Mouse (Mus musculus): ENCODE data around the gene Hist1h2bb. TPM values are rescaled to one million over a fixed set of nuclear protein-coding genes. Genes with fewer than 3 reads are reported as not detected.

The Hist1h2bb gene
- polyA plus RNA-seq, 1 experiment from 2014 or later, result 4.1 TPM

DNA sequence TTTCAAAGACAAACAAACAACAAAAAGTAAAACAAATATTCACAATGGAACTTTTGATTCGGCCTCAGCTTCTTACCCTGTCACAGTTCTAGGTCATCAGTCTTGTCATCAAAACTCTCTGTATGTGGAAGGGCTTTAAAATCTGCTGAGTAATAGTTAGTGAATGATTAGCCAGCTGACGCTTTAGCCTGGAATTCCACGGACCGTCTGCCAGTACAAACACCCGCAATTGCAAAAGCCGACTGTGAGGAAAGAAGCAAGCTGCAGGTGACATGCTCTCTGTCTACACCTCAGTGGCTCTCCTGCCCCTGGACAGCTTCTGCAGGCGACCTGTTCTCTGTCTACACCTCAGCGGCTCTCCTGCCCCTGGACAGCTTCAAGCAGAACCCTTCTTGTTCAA is 16.1 kb upstream of the Hist1h2bb start:
- Histone ChIP-seq H3K4me3 (no peak overlapping the region), H3K4me1 (peaks cover 7% of the 10 kb centered on the region), H3K9ac (no peak overlapping the region), H3K36me3 (no peaks in the 10 kb centered on the region), H3K27ac (no peak overlapping the region), H3K4me2 (no peak overlapping the region), H3K9me3 (no peaks in the 10 kb centered on the region), H3K27me3 (no peaks in the 10 kb centered on the region)
- ATAC-seq (ENCODE audit: borderline replicate concordance, extremely low read depth, low FRiP score, low TSS enrichment), result no peak
- 17% methylated on average over 8 of the region's 8 CpGs for WGBS

DNA sequence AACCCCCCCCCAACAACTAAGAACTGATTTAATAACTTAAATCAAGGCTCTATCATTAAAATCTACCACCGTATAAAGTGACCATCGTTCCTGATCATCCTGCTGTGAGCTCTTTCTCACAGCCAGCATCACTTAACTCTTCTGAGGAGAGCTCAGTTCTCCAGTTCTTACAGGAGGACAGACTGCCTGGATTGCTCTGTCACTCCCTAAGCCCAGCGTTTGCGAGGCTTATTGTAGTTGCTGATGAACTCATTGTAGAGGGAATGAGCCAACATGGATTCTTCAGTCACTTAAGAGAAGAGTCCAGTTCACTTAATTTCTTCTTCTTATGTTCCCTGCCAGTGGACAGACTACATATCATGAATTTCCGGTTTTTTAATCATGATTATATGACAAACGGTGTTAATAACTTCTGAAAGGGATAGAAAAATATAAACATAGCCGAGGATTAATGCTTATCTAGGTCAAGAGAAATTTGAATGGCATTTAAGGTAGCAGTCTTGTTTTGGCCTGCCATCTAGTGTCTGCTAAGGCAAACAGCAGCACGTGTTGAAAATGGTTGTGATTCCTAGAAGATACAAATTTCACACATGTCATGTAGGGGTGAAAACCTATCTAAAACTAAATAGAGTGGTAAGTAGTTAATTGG is 14.3 kb upstream of the Hist1h2bb start:
- ATAC-seq (ENCODE audit: borderline replicate concordance, extremely low read depth, low FRiP score, low TSS enrichment), result no peak

DNA sequence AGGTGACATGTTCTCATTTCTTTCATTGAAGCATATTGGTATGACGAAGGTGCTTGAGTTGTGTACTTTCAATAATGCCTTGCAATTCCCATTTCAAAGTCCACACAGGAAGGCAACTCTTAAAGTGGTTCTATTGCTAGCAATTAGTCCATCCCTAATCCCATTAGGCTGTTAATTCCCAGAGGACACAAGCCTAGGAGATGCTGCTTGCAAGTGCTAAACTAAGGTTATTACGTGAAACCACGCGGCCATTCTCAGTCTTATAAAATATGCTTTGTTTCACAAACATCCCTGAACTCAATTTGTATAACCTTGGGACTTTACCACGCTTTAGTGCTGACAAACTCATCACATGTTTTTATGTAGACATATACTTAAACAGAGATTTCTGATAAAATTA is 9.4 kb upstream of the Hist1h2bb start:
- peaks cover 12% of the 10 kb centered on the region for H3K4me1 ChIP-seq
- no peaks in the 10 kb centered on the region for H3K9me3 ChIP-seq
- no peak overlapping the region for H3K9ac ChIP-seq
- H3K4me3 ChIP-seq, result no peak overlapping the region
- no peak for ATAC-seq (ENCODE audit: borderline replicate concordance, extremely low read depth, low FRiP score, low TSS enrichment)
- WGBS, result 91% methylated on average over 5 of the region's 5 CpGs
- no peaks in the 10 kb centered on the region for H3K36me3 ChIP-seq
- H3K27me3 ChIP-seq, result no peaks in the 10 kb centered on the region
- no peak overlapping the region for H3K4me2 ChIP-seq
- no peak overlapping the region for H3K27ac ChIP-seq

More for the DNA sequence above, 14.3 kb upstream of the Hist1h2bb start:
- no peak overlapping the region for H3K27ac ChIP-seq
- WGBS, result 20% methylated on average over 8 of the region's 8 CpGs
- no peak overlapping the region for H3K4me2 ChIP-seq
- H3K27me3 ChIP-seq, result no peaks in the 10 kb centered on the region
- no peaks in the 10 kb centered on the region for H3K36me3 ChIP-seq
- H3K9me3 ChIP-seq, result no peaks in the 10 kb centered on the region
- peaks cover 7% of the 10 kb centered on the region for H3K4me1 ChIP-seq
- H3K9ac ChIP-seq, result no peak overlapping the region
- no peak overlapping the region for H3K4me3 ChIP-seq

DNA sequence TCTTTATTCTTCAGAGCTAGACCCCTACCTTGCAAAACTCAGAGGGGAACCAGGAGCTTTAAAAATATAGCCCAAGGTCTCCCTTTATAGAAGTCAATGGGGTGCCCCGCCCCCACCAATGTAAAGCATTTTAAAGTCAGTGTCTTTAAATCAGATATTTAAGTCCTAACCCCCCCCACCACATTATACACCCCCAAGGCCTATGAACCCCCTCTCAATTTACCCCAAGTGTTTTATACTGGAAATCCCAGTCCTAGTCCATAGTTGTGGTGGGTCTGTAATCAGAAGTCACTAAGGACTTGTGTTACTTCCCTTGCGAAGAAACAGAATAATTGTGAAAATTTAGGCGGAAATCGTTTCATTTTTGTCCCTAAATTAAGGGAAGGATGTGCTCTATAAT is 8.5 kb upstream of the Hist1h2bb start:
- ATAC-seq (ENCODE audit: borderline replicate concordance, extremely low read depth, low FRiP score, low TSS enrichment), result no peak

DNA sequence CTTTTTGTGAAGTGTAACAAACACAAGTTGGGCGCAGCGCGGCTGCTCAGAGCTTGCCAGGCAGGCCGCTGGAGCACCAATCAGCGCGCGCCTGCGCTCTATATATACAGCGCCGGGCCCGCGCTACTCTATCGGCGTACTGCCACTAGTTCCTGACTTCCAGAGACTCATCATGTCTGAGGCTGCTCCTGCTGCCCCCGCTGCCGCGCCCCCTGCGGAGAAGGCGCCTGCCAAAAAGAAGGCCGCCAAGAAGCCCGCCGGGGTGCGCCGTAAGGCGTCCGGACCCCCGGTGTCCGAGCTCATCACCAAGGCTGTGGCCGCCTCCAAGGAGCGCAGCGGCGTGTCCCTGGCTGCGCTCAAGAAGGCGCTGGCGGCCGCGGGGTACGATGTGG is 7.9 kb upstream of the Hist1h2bb start, which contains the start of gene Hist1h1c:
Gene Hist1h1c, plus strand, starts transcription at position 132 of the 392 bp plus-strand sequence.
- Histone ChIP-seq H3K4me1 (peaks cover 9% of the 10 kb centered on the region; the same call in 1 of the 2 replicates), H3K4me2 (peak within 1 kb of the TSS; percentile 95), H3K9me3 (no peaks in the 10 kb centered on the region), H3K36me3 (no peaks in the 10 kb centered on the region), H3K9ac (peak within 1 kb of the TSS; percentile 96), H3K4me3 (peak within 1 kb of the TSS; percentile 64), H3K27ac (peak within 1 kb of the TSS; percentile 100), H3K27me3 (no peaks in the 10 kb centered on the region)
- 1% methylated on average over 38 of the region's 38 CpGs for WGBS
- peak; percentile 95 for ATAC-seq (ENCODE audit: borderline replicate concordance, extremely low read depth, low FRiP score, low TSS enrichment)

More for the DNA sequence above, 8.5 kb upstream of the Hist1h2bb start:
- H3K36me3 ChIP-seq, result no peaks in the 10 kb centered on the region
- 23% methylated on average over 4 of the region's 4 CpGs for WGBS
- peak overlapping the region; percentile 64; the same call in 1 of the 2 replicates for H3K4me3 ChIP-seq
- H3K27me3 ChIP-seq, result no peaks in the 10 kb centered on the region
- no peaks in the 10 kb centered on the region for H3K9me3 ChIP-seq
- 0 out of 2 replicates have a peak overlapping the region, but pooled peaks have one; percentile 96 for H3K9ac ChIP-seq
- peak overlapping the region; percentile 95 for H3K4me2 ChIP-seq
- H3K27ac ChIP-seq, result peak overlapping the region; percentile 100
- H3K4me1 ChIP-seq, result peaks cover 9% of the 10 kb centered on the region; the same call in 1 of the 2 replicates

DNA sequence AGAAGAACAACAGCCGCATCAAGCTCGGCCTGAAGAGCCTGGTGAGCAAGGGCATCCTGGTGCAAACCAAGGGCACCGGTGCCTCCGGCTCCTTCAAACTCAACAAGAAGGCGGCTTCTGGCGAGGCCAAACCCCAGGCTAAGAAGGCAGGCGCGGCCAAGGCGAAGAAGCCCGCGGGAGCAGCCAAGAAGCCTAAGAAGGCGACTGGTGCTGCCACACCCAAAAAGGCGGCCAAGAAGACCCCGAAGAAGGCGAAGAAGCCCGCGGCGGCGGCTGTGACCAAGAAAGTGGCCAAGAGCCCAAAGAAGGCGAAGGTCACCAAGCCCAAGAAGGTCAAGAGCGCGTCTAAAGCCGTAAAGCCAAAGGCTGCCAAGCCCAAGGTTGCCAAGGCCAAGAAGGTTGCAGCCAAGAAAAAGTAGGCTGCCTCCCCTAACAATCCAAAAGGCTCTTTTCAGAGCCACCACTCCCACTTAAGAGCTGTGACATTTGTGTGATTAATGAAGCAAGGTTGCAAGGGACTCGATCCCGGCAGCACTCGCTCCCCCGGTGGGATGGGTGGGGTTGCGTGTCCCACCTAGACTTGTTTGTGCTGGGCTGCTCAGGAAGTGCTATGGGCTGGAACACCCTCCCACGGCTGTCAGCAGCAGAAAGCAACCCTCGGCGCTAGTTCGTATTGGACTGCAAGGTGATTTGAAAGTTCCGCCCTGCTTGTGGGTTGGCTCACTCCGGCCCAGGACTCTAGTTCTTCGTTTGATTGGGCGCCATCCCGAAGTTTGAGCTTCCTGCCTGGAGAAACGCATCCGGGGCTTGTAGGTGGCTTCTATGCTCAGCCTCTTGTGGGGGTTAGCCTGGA is 7.2 kb upstream of the Hist1h2bb start:
- 2% methylated on average over 39 of the region's 39 CpGs for WGBS
- Histone ChIP-seq H3K4me3 (peak overlapping the region; percentile 64), H3K27me3 (no peaks in the 10 kb centered on the region), H3K4me2 (peak overlapping the region; percentile 95), H3K36me3 (no peaks in the 10 kb centered on the region), H3K9ac (peak overlapping the region; percentile 96), H3K4me1 (peaks cover 10% of the 10 kb centered on the region; the same call in 1 of the 2 replicates), H3K27ac (peak overlapping the region; percentile 100), H3K9me3 (no peaks in the 10 kb centered on the region)
- peak; percentile 89 for ATAC-seq (ENCODE audit: borderline replicate concordance, extremely low read depth, low FRiP score, low TSS enrichment)

DNA sequence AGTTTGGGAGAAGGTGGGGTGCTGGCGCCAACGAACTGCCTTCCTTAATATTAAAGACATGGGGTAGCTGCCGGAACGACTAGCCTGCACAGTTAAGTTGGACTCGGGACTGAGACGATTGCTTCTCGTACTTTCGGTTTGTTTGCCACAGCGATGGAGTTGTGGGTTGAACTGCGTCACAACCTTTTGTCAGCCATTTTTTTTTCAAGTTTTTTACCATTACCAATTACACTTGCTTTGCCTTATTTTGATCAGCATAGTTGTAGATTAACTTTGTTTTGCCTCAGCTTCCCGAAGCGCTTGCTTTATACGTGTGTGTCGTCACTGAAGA is 6.6 kb upstream of the Hist1h2bb start:
- WGBS, result under 1% methylated on average over 14 of the region's 14 CpGs
- H3K4me2 ChIP-seq, result peak overlapping the region; percentile 95
- H3K9ac ChIP-seq, result peak overlapping the region; percentile 96
- H3K4me3 ChIP-seq, result peak overlapping the region; percentile 64
- peak overlapping the region; percentile 100 for H3K27ac ChIP-seq
- ATAC-seq (ENCODE audit: borderline replicate concordance, extremely low read depth, low FRiP score, low TSS enrichment), result no peak; the same call in 1 of the 2 replicates
- H3K4me1 ChIP-seq, result peaks cover 14% of the 10 kb centered on the region; the same call in 1 of the 2 replicates
- H3K9me3 ChIP-seq, result no peaks in the 10 kb centered on the region
- H3K27me3 ChIP-seq, result no peaks in the 10 kb centered on the region
- H3K36me3 ChIP-seq, result no peaks in the 10 kb centered on the region

DNA sequence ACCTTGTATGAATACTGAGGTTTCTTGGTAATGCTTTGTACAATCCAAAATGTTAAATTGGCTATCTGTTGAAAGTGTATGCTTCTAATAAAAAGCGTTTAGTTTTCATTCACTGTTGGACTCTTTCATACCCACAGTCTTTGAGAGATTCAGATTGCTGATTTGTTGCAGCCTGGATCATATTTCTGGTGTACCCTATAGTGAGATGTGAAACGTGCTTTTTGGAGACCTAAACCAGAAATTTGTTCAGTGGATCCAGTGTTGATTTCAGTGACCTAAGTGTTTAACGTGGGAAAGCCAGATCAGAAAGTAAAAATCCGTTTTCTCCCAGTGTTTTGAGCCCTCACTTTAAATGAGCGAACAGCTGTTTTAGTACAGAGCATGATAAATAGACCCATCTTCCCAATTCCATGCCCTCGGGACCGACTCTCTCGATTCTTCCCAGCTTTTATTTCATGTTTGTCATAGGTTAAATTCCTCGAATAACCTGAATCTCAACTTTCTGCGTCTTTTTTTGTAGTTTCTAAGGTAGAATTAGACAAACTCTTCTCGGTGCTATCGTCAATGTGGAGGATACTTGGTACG is 6.2 kb upstream of the Hist1h2bb start:
- Histone ChIP-seq H3K9ac (peak overlapping the region; percentile 96), H3K27ac (peak overlapping the region; percentile 100), H3K36me3 (no peaks in the 10 kb centered on the region), H3K4me2 (peak overlapping the region; percentile 95), H3K4me3 (peak overlapping the region; percentile 64), H3K9me3 (no peaks in the 10 kb centered on the region), H3K27me3 (no peaks in the 10 kb centered on the region), H3K4me1 (peaks cover 14% of the 10 kb centered on the region; the same call in 1 of the 2 replicates)
- 15% methylated on average over 13 of the region's 13 CpGs for WGBS
- no peak for ATAC-seq (ENCODE audit: borderline replicate concordance, extremely low read depth, low FRiP score, low TSS enrichment)

DNA sequence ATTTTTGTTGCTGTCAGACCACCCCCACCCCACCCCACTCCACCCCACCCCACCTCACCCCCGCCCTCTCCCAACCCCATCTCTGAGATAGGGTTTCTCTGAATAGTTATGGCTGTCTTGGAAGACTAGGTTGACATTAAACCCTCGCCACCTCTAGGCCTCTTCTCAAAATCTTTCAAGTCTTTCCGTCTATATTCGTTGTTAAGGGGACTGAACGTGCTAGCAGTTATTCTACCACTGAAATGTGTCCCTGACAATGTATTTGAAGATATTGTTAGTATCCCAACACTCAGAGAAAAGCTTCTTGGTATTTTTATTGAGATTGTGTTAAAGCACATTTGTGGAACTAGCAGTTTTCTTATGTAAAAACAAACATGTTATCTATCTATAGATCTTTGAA is 5.6 kb upstream of the Hist1h2bb start:
- peak overlapping the region; percentile 100 for H3K27ac ChIP-seq
- peaks cover 14% of the 10 kb centered on the region; the same call in 1 of the 2 replicates for H3K4me1 ChIP-seq
- ATAC-seq (ENCODE audit: borderline replicate concordance, extremely low read depth, low FRiP score, low TSS enrichment), result no peak
- 41% methylated on average over 5 of the region's 5 CpGs for WGBS
- no peaks in the 10 kb centered on the region for H3K27me3 ChIP-seq
- H3K36me3 ChIP-seq, result no peaks in the 10 kb centered on the region
- peak overlapping the region; percentile 95 for H3K4me2 ChIP-seq
- H3K9me3 ChIP-seq, result no peaks in the 10 kb centered on the region
- H3K9ac ChIP-seq, result no peak overlapping the region
- H3K4me3 ChIP-seq, result peak overlapping the region; percentile 64

DNA sequence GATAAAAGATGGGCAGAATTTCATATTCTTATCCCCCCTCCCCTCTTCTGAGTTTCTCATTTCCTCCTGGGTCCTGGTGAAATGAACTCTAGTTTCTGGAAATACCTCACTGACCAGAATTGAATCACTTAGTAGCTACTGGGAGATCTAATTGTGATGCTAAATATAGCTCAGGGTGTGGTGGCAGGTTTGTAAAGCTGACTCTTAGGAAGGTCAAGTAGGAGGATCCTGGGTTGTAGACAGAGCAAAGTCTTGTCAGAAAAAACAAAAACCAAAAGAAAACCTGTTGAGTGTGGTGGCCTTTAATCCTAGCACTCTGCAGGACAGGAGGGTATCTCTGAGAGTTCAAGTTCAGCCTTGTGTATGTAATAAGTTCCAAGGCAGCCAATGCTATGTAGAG is 4.5 kb upstream of the Hist1h2bb start:
- Histone ChIP-seq H3K4me1 (peaks cover 14% of the 10 kb centered on the region; the same call in 1 of the 2 replicates), H3K4me2 (no peak overlapping the region), H3K9me3 (no peaks in the 10 kb centered on the region), H3K27me3 (no peaks in the 10 kb centered on the region), H3K9ac (no peak overlapping the region), H3K4me3 (no peak overlapping the region), H3K36me3 (no peaks in the 10 kb centered on the region), H3K27ac (no peak overlapping the region)
- ATAC-seq (ENCODE audit: borderline replicate concordance, extremely low read depth, low FRiP score, low TSS enrichment), result no peak

DNA sequence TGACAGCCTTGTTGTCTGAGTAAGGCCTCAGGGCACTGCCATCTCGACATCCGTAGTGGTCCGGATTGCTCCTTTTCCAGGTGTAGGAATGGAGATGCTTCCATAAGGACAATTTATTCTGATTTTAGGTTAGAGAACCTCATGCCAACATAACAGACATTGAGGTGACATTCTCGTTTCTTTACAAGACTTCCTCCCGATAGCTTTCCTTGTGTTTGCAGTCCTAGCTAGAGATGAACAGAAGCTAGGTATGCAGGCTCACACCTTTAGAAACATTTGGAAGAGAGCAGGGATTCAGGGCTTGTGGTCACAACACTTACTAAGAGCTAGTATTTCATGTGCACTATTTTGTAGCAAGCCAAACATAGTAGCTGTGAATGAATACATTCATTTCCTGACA is 3.3 kb upstream of the Hist1h2bb start:
- 82% methylated on average over 5 of the region's 5 CpGs for WGBS
- no peak overlapping the region for H3K27ac ChIP-seq
- H3K4me2 ChIP-seq, result no peak overlapping the region
- H3K4me1 ChIP-seq, result peaks cover 25% of the 10 kb centered on the region
- no peak overlapping the region for H3K4me3 ChIP-seq
- H3K27me3 ChIP-seq, result no peaks in the 10 kb centered on the region
- no peak for ATAC-seq (ENCODE audit: borderline replicate concordance, extremely low read depth, low FRiP score, low TSS enrichment)
- no peaks in the 10 kb centered on the region for H3K36me3 ChIP-seq
- no peaks in the 10 kb centered on the region for H3K9me3 ChIP-seq
- no peak overlapping the region for H3K9ac ChIP-seq
